Comparison of ENCODE assay signal across 26 mouse cellular contexts in genomic region chr19:36165351-36165750, GRCm38 (mm10). TPM values are rescaled to one million over a fixed set of nuclear protein-coding genes. Genes with fewer than 3 reads are reported as not detected.
"Had no signal": no experiment of that assay in that cellular context is flagged by ENCODE, and none has a peak within 500 bp of the region (broad histone marks: within the 10 kb centered on the region; RNA-seq: fewer than 3 reads in every experiment).

No protein-coding gene starts in this region.

- H3K4me3 ChIP-seq: layer of hippocampus, adult 2 months; left cerebral cortex, adult 2 months; limb, embryonic 12.5 days; liver, embryonic 12.5 days; liver, embryonic 15.5 days; lung, embryonic 15.5 days; midbrain, embryonic 12.5 days; midbrain, embryonic 15.5 days; neural tube, embryonic 12.5 days; neural tube, embryonic 15.5 days had no signal

- H3K27ac ChIP-seq: kidney, postnatal 0 days; layer of hippocampus, adult 2 months; left cerebral cortex, adult 2 months; limb, embryonic 12.5 days; liver, embryonic 12.5 days; liver, embryonic 15.5 days; lung, embryonic 15.5 days; macrophage; midbrain, embryonic 12.5 days; midbrain, embryonic 15.5 days; neural tube, embryonic 12.5 days; neural tube, embryonic 15.5 days; stomach, postnatal 0 days had no signal

- H3K27me3 ChIP-seq: limb, embryonic 12.5 days; liver, embryonic 12.5 days; liver, embryonic 15.5 days; lung, embryonic 15.5 days; midbrain, embryonic 12.5 days; midbrain, embryonic 15.5 days; neural tube, embryonic 12.5 days; neural tube, embryonic 15.5 days had no signal

- DNase-seq: kidney, adult 2 months; kidney, postnatal 25 days; layer of hippocampus, adult 9-11 months; liver; lung, adult 18-20 months; right cerebral cortex, adult 18-20 months; right cerebral cortex, postnatal 14 days; right cerebral cortex, postnatal 4 days; thymus, adult 2 months; thymus, postnatal 14 days had no signal

- ATAC-seq: liver, embryonic 12.5 days; midbrain, embryonic 15.5 days had no signal

- H3K36me3 ChIP-seq: limb, embryonic 12.5 days; liver, embryonic 12.5 days; liver, embryonic 15.5 days; lung, embryonic 15.5 days; midbrain, embryonic 12.5 days; midbrain, embryonic 15.5 days; neural tube, embryonic 12.5 days; neural tube, embryonic 15.5 days had no signal

- H3K9me3 ChIP-seq: limb, embryonic 12.5 days; liver, embryonic 12.5 days; liver, embryonic 15.5 days; lung, embryonic 15.5 days; midbrain, embryonic 12.5 days; midbrain, embryonic 15.5 days; neural tube, embryonic 12.5 days; neural tube, embryonic 15.5 days had no signal

- H3K4me1 ChIP-seq: liver, embryonic 12.5 days; liver, embryonic 15.5 days; midbrain, embryonic 12.5 days; midbrain, embryonic 15.5 days; neural tube, embryonic 12.5 days; neural tube, embryonic 15.5 days had no signal

- H3K9ac ChIP-seq: limb, embryonic 12.5 days; liver, embryonic 12.5 days; liver, embryonic 15.5 days; lung, embryonic 15.5 days; midbrain, embryonic 12.5 days; midbrain, embryonic 15.5 days; neural tube, embryonic 12.5 days; neural tube, embryonic 15.5 days had no signal

RNA-seq across cellular contexts. Expression of gene Ankrd1, which starts 45.5 kb away (rescaled TPM):
- total RNA-seq: layer of hippocampus, adult 2 months; layer of hippocampus, postnatal 25 days; left cerebral cortex, adult 2 months; left cerebral cortex, postnatal 36 days; megakaryocyte, adult 5-6 weeks had no signal
- polyA plus RNA-seq: macrophage; midbrain, embryonic 15.5 days had no signal
